Mouse (Mus musculus) lung, embryonic 14.5 days (tissue): ENCODE measurements around the gene Cacnb4. TPM values are rescaled to one million over a fixed set of nuclear protein-coding genes. Genes with fewer than 3 reads are reported as not detected.
A peak's percentile ranks its signal among the peaks of the same experiment; 100 is the strongest.

Experiments
- ATAC-seq: fragments of 200-750 bp; cut with Nextera tagmentation; 2 replicates; pipeline ENCODE4 v1.8.0; 2017; ENCODE audit warnings: mild to moderate bottlenecking, moderate TSS enrichment, moderate library complexity; ENCODE audit not compliant: insufficient read depth
- DNase-seq: peaks from one replicate; pipeline ENCODE4 v3.0.0-alpha.2; 2015
- H3K27ac ChIP-seq: fragments of 300-500 bp; sonication (generic); 2 replicates; pipeline ENCODE4 v1.5.1; 2014; ENCODE audit warnings: low read depth, mild to moderate bottlenecking, moderate library complexity
- H3K27me3 ChIP-seq: fragments of 300-500 bp; sonication (generic); 2 replicates; pipeline ENCODE4 v1.6.1; 2014; ENCODE audit warnings: low read length, control low read depth; ENCODE audit not compliant: insufficient read depth
- H3K36me3 ChIP-seq: fragments of 300-500 bp; sonication (generic); 2 replicates; pipeline ENCODE4 v1.6.1; 2014; ENCODE audit warnings: control low read depth; ENCODE audit not compliant: insufficient read depth
- H3K4me1 ChIP-seq: fragments of 300-500 bp; sonication (generic); 2 replicates; pipeline ENCODE4 v1.6.1; 2014; ENCODE audit warnings: antibody characterized with exemption, control low read depth; ENCODE audit not compliant: insufficient read depth
- H3K4me2 ChIP-seq: fragments of 300-500 bp; sonication (generic); 2 replicates; pipeline ENCODE4 v1.6.1; 2014; ENCODE audit warnings: mild to moderate bottlenecking
- H3K4me3 ChIP-seq: fragments of 300-500 bp; sonication (generic); 2 replicates; pipeline ENCODE4 v1.5.1; 2014; ENCODE audit warnings: low read depth, low read length
- H3K9ac ChIP-seq: fragments of 300-500 bp; sonication (generic); 2 replicates; pipeline ENCODE4 v1.6.1; 2014
- H3K9me3 ChIP-seq: fragments of 300-500 bp; sonication (generic); 2 replicates; pipeline ENCODE4 v1.6.1; 2016; ENCODE audit warnings: low read depth, low read length, control low read depth
- CTCF ChIP-seq: IDR thresholded peaks from 2 replicates; pipeline ENCODE4 v1.5.1; 2016; ENCODE audit warnings: antibody characterized with exemption, low read depth
- WGBS: fragments of 180-500 bp; shearing (Covaris S2); extraction: QIAGEN DNeasy Blood & Tissue Kit; methylation state at CpG from one replicate; pipeline ENCODE4 v1.1.7; 2014; 5-methylcytosine and 5-hydroxymethylcytosine counted together
- polyA plus RNA-seq: library from polyadenylated mRNA; unstranded; fragments of >200 nt; fragmentation: Nextera tagmentation; extraction: Ambion mirVana; gene quantifications from 2 replicates; pipeline ENCODE4 v1.2.1, GENCODE M21; 2014

The Cacnb4 gene
- polyA plus RNA-seq, 1 experiment from 2014 or later, result 0.39 TPM

GRCm38 (mm10) chr2:52635358-52635757, 41.3 kb downstream of the Cacnb4 start:
- Histone ChIP-seq H3K4me1 (no peaks in the 10 kb centered on the region), H3K27ac (no peak overlapping the region), H3K27me3 (no peaks in the 10 kb centered on the region), H3K9me3 (no peaks in the 10 kb centered on the region), H3K4me2 (no peak overlapping the region), H3K9ac (no peak overlapping the region), H3K4me3 (no peak overlapping the region), H3K36me3 (no peaks in the 10 kb centered on the region)
- TF ChIP-seq CTCF, result no peak
- 20% methylated on average over 4 of the region's 4 CpGs for WGBS
- ATAC-seq (no peak), DNase-seq (no peak)

GRCm38 (mm10) chr2:52632880-52633279, 43.8 kb downstream of the Cacnb4 start:
- Histone ChIP-seq H3K4me2 (no peak overlapping the region), H3K9me3 (no peaks in the 10 kb centered on the region), H3K4me3 (no peak overlapping the region), H3K9ac (no peak overlapping the region), H3K4me1 (no peaks in the 10 kb centered on the region), H3K27ac (no peak overlapping the region), H3K27me3 (no peaks in the 10 kb centered on the region), H3K36me3 (no peaks in the 10 kb centered on the region)
- peak; percentile 56; the same call in 1 of the 2 replicates for ATAC-seq
- peak; percentile 78 for TF ChIP-seq CTCF
- 10% methylated on average over 7 of the region's 7 CpGs for WGBS
- DNase-seq, result peak; percentile 83

- Histone ChIP-seq H3K4me1 (no peaks in the 10 kb centered on the region), H3K36me3 (no peaks in the 10 kb centered on the region), H3K27me3 (no peaks in the 10 kb centered on the region), H3K9ac (no peak overlapping the region), H3K4me3 (no peak overlapping the region), H3K4me2 (no peak overlapping the region), H3K27ac (no peak overlapping the region), H3K9me3 (no peaks in the 10 kb centered on the region)
- no peak for TF ChIP-seq CTCF
- 66% methylated on average over 4 of the region's 4 CpGs for WGBS
- DNase-seq (no peak), ATAC-seq (no peak)
Measured at GRCm38 (mm10) chr2:52628186-52628585, 48.4 kb downstream of the Cacnb4 start.

GRCm38 (mm10) chr2:52626266-52626665, 50.4 kb downstream of the Cacnb4 start:
- no peak overlapping the region for H3K27ac ChIP-seq
- H3K27me3 ChIP-seq, result no peaks in the 10 kb centered on the region
- TF ChIP-seq CTCF, result no peak
- no peaks in the 10 kb centered on the region for H3K9me3 ChIP-seq
- ATAC-seq, result no peak
- H3K36me3 ChIP-seq, result no peaks in the 10 kb centered on the region
- no peak overlapping the region for H3K4me3 ChIP-seq
- H3K4me1 ChIP-seq, result no peaks in the 10 kb centered on the region
- WGBS, result 87% methylated on average over 3 of the region's 3 CpGs
- H3K4me2 ChIP-seq, result no peak overlapping the region
- DNase-seq, result no peak
- no peak overlapping the region for H3K9ac ChIP-seq

GRCm38 (mm10) chr2:52625731-52626130, 50.9 kb downstream of the Cacnb4 start:
- Histone ChIP-seq H3K9me3 (no peaks in the 10 kb centered on the region), H3K36me3 (no peaks in the 10 kb centered on the region), H3K4me3 (no peak overlapping the region), H3K4me2 (no peak overlapping the region), H3K4me1 (no peaks in the 10 kb centered on the region), H3K27me3 (no peaks in the 10 kb centered on the region), H3K9ac (no peak overlapping the region), H3K27ac (no peak overlapping the region)
- ATAC-seq (no peak), DNase-seq (no peak)
- TF ChIP-seq CTCF, result no peak
- 81% methylated on average over 6 of the region's 6 CpGs for WGBS

GRCm38 (mm10) chr2:52623921-52624404, 52.7 kb downstream of the Cacnb4 start:
- WGBS, result 33% methylated on average over 7 of the region's 7 CpGs
- Histone ChIP-seq H3K27me3 (no peaks in the 10 kb centered on the region), H3K4me2 (no peak overlapping the region), H3K4me3 (no peak overlapping the region), H3K36me3 (no peaks in the 10 kb centered on the region), H3K9ac (no peak overlapping the region), H3K4me1 (no peaks in the 10 kb centered on the region), H3K27ac (peak overlapping the region; percentile 54), H3K9me3 (no peaks in the 10 kb centered on the region)
- DNase-seq (peak; percentile 63), ATAC-seq (peak; percentile 81)
- no peak for TF ChIP-seq CTCF

- H3K4me1 ChIP-seq, result no peaks in the 10 kb centered on the region
- H3K9ac ChIP-seq, result no peak overlapping the region
- H3K27ac ChIP-seq, result peak overlapping the region; percentile 54; the same call in 1 of the 2 replicates
- no peaks in the 10 kb centered on the region for H3K36me3 ChIP-seq
- H3K27me3 ChIP-seq, result no peaks in the 10 kb centered on the region
- H3K4me3 ChIP-seq, result no peak overlapping the region
- DNase-seq, result peak; percentile 83
- whole genome bisulfite sequencing, result 27% methylated on average over 4 of the region's 4 CpGs
- no peaks in the 10 kb centered on the region for H3K9me3 ChIP-seq
- peak; percentile 85 for ATAC-seq
- no peak overlapping the region for H3K4me2 ChIP-seq
- no peak for TF ChIP-seq CTCF
Measured at GRCm38 (mm10) chr2:52623461-52623860, 53.2 kb downstream of the Cacnb4 start.

- H3K4me1 ChIP-seq, result no peaks in the 10 kb centered on the region
- ATAC-seq (no peak), DNase-seq (peak; percentile 48)
- WGBS, result 59% methylated on average over 2 of the region's 2 CpGs
- no peak overlapping the region for H3K27ac ChIP-seq
- H3K36me3 ChIP-seq, result no peaks in the 10 kb centered on the region
- no peak overlapping the region for H3K4me3 ChIP-seq
- no peak overlapping the region for H3K9ac ChIP-seq
- no peaks in the 10 kb centered on the region for H3K27me3 ChIP-seq
- H3K4me2 ChIP-seq, result no peak overlapping the region
- H3K9me3 ChIP-seq, result no peaks in the 10 kb centered on the region
- TF ChIP-seq CTCF, result peak; percentile 54
Measured at GRCm38 (mm10) chr2:52622616-52623015, 54.0 kb downstream of the Cacnb4 start.
